In genomic region chr6:83057790-83058189, GRCm38 (mm10) we compare ENCODE assay signal across 8 mouse cellular contexts. TPM values are rescaled to one million over a fixed set of nuclear protein-coding genes. Genes with fewer than 3 reads are reported as not detected.
DNase-seq lines count a peak whose midpoint lies in the region; ATAC-seq lines count a peak whose summit lies in the region.
"Had no signal": no experiment of that assay in that cellular context is flagged by ENCODE, and none has a peak within 500 bp of the region (broad histone marks: within the 10 kb centered on the region; RNA-seq: fewer than 3 reads in every experiment).

TSS of gene Dqx1 (plus strand) at chr6:83057844.

- 0 out of 2 replicates have a peak within 1 kb of the TSS, but pooled peaks have one; percentile 31 for H3K9ac ChIP-seq in midbrain, embryonic 12.5 days (replicated peaks)
- no peak within 1 kb of the TSS; the same call in 1 of the 2 replicates for H3K9ac ChIP-seq in midbrain, embryonic 13.5 days (replicated peaks)
- peak within 1 kb of the TSS; percentile 57 for H3K9ac ChIP-seq in stomach, embryonic 16.5 days (ENCODE audit: low read length)
- no peak within 1 kb of the TSS for H3K9ac ChIP-seq in forebrain, embryonic 16.5 days (replicated peaks; ENCODE audit: low read depth, low read length)

- H3K27ac ChIP-seq in midbrain, embryonic 12.5 days (replicated peaks), result no peak within 1 kb of the TSS
- H3K27ac ChIP-seq in midbrain, embryonic 13.5 days, result no peak within 1 kb of the TSS
- H3K27ac ChIP-seq in stomach, embryonic 16.5 days (ENCODE audit: low read length), result peak within 1 kb of the TSS; percentile 58; the same call in 1 of the 2 replicates
- H3K27ac ChIP-seq in forebrain, embryonic 16.5 days (ENCODE audit: low read length), result no peak within 1 kb of the TSS
- H3K27ac ChIP-seq: macrophage had no signal

- ATAC-seq in midbrain, embryonic 12.5 days (ENCODE audit: low FRiP score, low read depth), result no peak
- no peak for ATAC-seq in midbrain, embryonic 13.5 days
- peak; percentile 59 for ATAC-seq in stomach, embryonic 16.5 days (ENCODE audit: insufficient read depth, low FRiP score)
- no peak for ATAC-seq in forebrain, embryonic 16.5 days

- no peak within 1 kb of the TSS for H3K4me3 ChIP-seq in midbrain, embryonic 12.5 days
- H3K4me3 ChIP-seq in midbrain, embryonic 13.5 days (replicated peaks), result no peak within 1 kb of the TSS
- H3K4me3 ChIP-seq in stomach, embryonic 16.5 days (replicated peaks; ENCODE audit: low read length), result peak within 1 kb of the TSS; percentile 32
- H3K4me3 ChIP-seq in forebrain, embryonic 16.5 days (replicated peaks; ENCODE audit: low read length), result no peak within 1 kb of the TSS

- no peaks in the 10 kb centered on the region for H3K9me3 ChIP-seq in midbrain, embryonic 12.5 days
- H3K9me3 ChIP-seq in midbrain, embryonic 13.5 days, result no peaks in the 10 kb centered on the region
- no peaks in the 10 kb centered on the region for H3K9me3 ChIP-seq in stomach, embryonic 16.5 days (replicated peaks; ENCODE audit: control insufficient read depth, low read length)
- no peaks in the 10 kb centered on the region for H3K9me3 ChIP-seq in forebrain, embryonic 16.5 days (ENCODE audit: control insufficient read depth, low read length)

- peaks cover 34% of the 10 kb centered on the region for H3K27me3 ChIP-seq in midbrain, embryonic 12.5 days
- H3K27me3 ChIP-seq in midbrain, embryonic 13.5 days, result peaks cover 35% of the 10 kb centered on the region
- peaks cover 8% of the 10 kb centered on the region for H3K27me3 ChIP-seq in stomach, embryonic 16.5 days (ENCODE audit: control insufficient read depth, insufficient read depth, low read length)
- peaks cover 18% of the 10 kb centered on the region for H3K27me3 ChIP-seq in forebrain, embryonic 16.5 days (replicated peaks; ENCODE audit: control insufficient read depth, insufficient read depth, low read length)

- 48% methylated on average over 3 of the region's 3 CpGs for whole genome bisulfite sequencing in midbrain, embryonic 12.5 days
- 57% methylated on average over 3 of the region's 3 CpGs for WGBS in midbrain, embryonic 13.5 days
- 36% methylated on average over 3 of the region's 3 CpGs for WGBS in stomach, embryonic 16.5 days
- 58% methylated on average over 3 of the region's 3 CpGs for WGBS in forebrain, embryonic 16.5 days

- H3K4me1 ChIP-seq in midbrain, embryonic 12.5 days, result peaks cover 20% of the 10 kb centered on the region
- H3K4me1 ChIP-seq in midbrain, embryonic 13.5 days (replicated peaks), result peaks cover 23% of the 10 kb centered on the region
- H3K4me1 ChIP-seq in stomach, embryonic 16.5 days (ENCODE audit: control insufficient read depth, insufficient read depth, low read length), result peaks cover 12% of the 10 kb centered on the region
- peaks cover 19% of the 10 kb centered on the region for H3K4me1 ChIP-seq in forebrain, embryonic 16.5 days (replicated peaks; ENCODE audit: control insufficient read depth, insufficient read depth, low read length)

- peak; percentile 57 for DNase-seq in gonadal fat pad, adult 2 months (ENCODE audit: low read depth)
- DNase-seq in kidney, postnatal 36 days, result peak; percentile 83 to 89
- no peak for DNase-seq in urinary bladder, adult 2 months (ENCODE audit: low spot score)

- H3K4me2 ChIP-seq in midbrain, embryonic 12.5 days (replicated peaks), result no peak within 1 kb of the TSS
- H3K4me2 ChIP-seq in midbrain, embryonic 13.5 days (replicated peaks), result no peak within 1 kb of the TSS
- peak within 1 kb of the TSS; percentile 43 for H3K4me2 ChIP-seq in stomach, embryonic 16.5 days (ENCODE audit: low read depth, low read length)
- no peak within 1 kb of the TSS for H3K4me2 ChIP-seq in forebrain, embryonic 16.5 days (ENCODE audit: low read length)

- peaks cover 19% of the 10 kb centered on the region for H3K36me3 ChIP-seq in midbrain, embryonic 12.5 days
- peaks cover 17% of the 10 kb centered on the region for H3K36me3 ChIP-seq in midbrain, embryonic 13.5 days
- H3K36me3 ChIP-seq in stomach, embryonic 16.5 days (ENCODE audit: control insufficient read depth, insufficient read depth, low read length), result no peaks in the 10 kb centered on the region
- no peaks in the 10 kb centered on the region for H3K36me3 ChIP-seq in forebrain, embryonic 16.5 days (ENCODE audit: control insufficient read depth, insufficient read depth)

RNA-seq across cellular contexts. Expression of gene Dqx1, which starts in this region (rescaled TPM):
- polyA plus RNA-seq in midbrain, embryonic 12.5 days (2016; fragmentation: Nextera tagmentation; extraction: Ambion mirVana), result 0.93 and 1.1 TPM in 2 replicates
- 0.75 and 1.00 TPM in 2 replicates for polyA plus RNA-seq in midbrain, embryonic 13.5 days (2015; fragmentation: Nextera tagmentation; extraction: Ambion mirVana)
- 1.3 and 1.4 TPM in 2 replicates for polyA plus RNA-seq in gonadal fat pad, adult 2 months (2012; rRNA removed)
- 6.0 and 6.4 TPM in 2 replicates for polyA plus RNA-seq in stomach, embryonic 16.5 days (2015; fragmentation: Nextera tagmentation; extraction: Ambion mirVana)
- 0.30 and 0.31 TPM in 2 replicates for polyA plus RNA-seq in forebrain, embryonic 16.5 days (2015; fragmentation: Nextera tagmentation; extraction: Ambion mirVana)
- polyA plus RNA-seq in urinary bladder, adult 2 months (2012; rRNA removed), result 3.4 and 4.9 TPM in 2 replicates

Comparison
In these comparisons a context has a peak if more than half of its experiments do, and no peak if none do; other contexts are left out.
1. H3K9ac ChIP-seq: peak in midbrain, embryonic 12.5 days (single experiment) and stomach, embryonic 16.5 days (single experiment); none in midbrain, embryonic 13.5 days (single experiment) and forebrain, embryonic 16.5 days (single experiment).